Mouse (Mus musculus) layer of hippocampus, adult 2 months (tissue): ENCODE results near the gene Scgb2b15. TPM values are rescaled to one million over a fixed set of nuclear protein-coding genes. Genes with fewer than 3 reads are reported as not detected.
"Not testable (repeated sequence)": the region's sequence is repeated elsewhere in the genome, so short reads cannot be mapped to it uniquely, and the experiment has no call there.

Source experiments
- DNase-seq, 2 experiments: peaks; one replicate each; pipeline ENCODE4 v3.0.0; 2022; ENCODE audit warnings: low spot score in 2 of 2
- H3K27ac ChIP-seq: fragments of 200-600 bp; 2 replicates; pipeline ENCODE4 v1.8.1; 2022
- H3K4me3 ChIP-seq: fragments of 200-600 bp; 2 replicates; pipeline ENCODE4 v1.8.1; 2022; ENCODE audit warnings: mild to moderate bottlenecking
- long read RNA-seq, 2 experiments: library from polyadenylated mRNA; stranded (forward); transcript quantifications; one replicate each; pipeline ENCODE4 v2.0.0; 2021; ENCODE audit warnings: borderline mapping rate in 2 of 2
- total RNA-seq, 2 experiments: library from RNA; stranded (reverse); gene quantifications; 2 replicates each; pipeline ENCODE4 v1.2.3; 2021

Gene Scgb2b15
- total RNA-seq, result not detected
- long read RNA-seq, experiment 1, result 0 reads
- long read RNA-seq, experiment 2, result 0 reads

DNA sequence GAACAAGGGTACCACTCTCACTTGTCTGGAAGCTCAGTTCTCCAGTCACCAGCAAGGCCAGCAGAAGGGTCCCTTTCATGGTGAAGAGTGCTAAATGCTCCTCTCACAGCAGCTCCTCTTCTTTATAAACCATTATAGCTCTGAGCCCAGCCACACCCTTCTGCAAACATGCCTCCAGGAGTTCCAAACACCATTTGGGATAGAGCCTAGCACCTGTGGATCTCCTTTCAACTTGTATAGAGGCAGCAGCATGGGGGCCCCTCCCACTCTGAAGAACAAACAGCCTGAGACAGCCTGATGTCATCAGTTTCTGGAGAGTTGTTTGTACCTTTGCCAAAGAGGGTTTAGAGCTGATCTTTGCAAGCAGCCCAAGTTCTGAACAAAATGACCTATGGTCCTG, at the start of gene Scgb2b15:
TSS of gene Scgb2b15 (minus strand) at position 101 of the 400 bp plus-strand sequence.
- DNase-seq, H3K4me3 ChIP-seq, H3K27ac ChIP-seq: not testable (repeated sequence)

- not testable (repeated sequence) for H3K4me3 ChIP-seq, H3K27ac ChIP-seq, DNase-seq
Measured at GRCm38 (mm10) chr7:32836254-32836653, 6.8 kb upstream of the Scgb2b15 start, which contains the start of gene Scgb1b15. TSS of gene Scgb1b15 (plus strand) at chr7:32836554.

Other genes with a start within 250 kb of the Scgb2b15 start
- not detected for gene Scgb1b15, start 6.9 kb upstream of the Scgb2b15 start, total RNA-seq
- gene Scgb2b17, start 226.9 kb upstream of the Scgb2b15 start, total RNA-seq, result not detected
- not detected for gene Scgb1b17, start 233.8 kb upstream of the Scgb2b15 start, total RNA-seq